Mouse (Mus musculus) lung, postnatal 14 days (tissue): ENCODE data around the gene Stom.
A peak's percentile ranks its signal among the peaks of the same experiment; 100 is the strongest.

ENCODE experiments used
- DNase-seq: peaks from one replicate; pipeline ENCODE4 v3.0.0; 2021

Stom gene

GRCm38 (mm10) chr2:35336388-35337280 lies at the start of gene Stom:
Gene Stom, minus strand, starts transcription at chr2:35336976.
- peak; percentile 100 for DNase-seq

DNA sequence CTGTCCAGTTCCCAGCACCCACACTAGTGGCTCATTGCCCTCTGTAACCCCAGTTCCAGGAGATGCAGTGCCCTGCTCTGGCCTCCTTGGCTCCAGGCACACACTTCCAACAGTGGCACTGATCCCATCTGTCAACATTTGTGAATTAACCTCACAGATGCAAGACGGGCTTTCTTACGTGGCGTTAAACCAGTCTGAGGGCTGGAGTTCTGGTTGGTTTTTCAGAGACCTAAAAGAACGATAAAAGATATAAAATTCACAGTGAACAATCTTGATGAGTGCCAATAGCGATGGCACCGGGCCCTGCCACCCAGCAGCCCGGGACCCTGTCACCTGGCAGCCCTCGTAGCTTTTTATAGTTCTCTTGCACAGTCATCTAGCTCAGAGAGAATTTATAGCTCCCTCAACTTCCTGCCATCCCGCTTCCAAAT lies 48.7 kb upstream of the Stom start:
- no peak for DNase-seq

- no peak for DNase-seq
Observed at GRCm38 (mm10) chr2:35379306-35379705, 42.5 kb upstream of the Stom start.

DNA sequence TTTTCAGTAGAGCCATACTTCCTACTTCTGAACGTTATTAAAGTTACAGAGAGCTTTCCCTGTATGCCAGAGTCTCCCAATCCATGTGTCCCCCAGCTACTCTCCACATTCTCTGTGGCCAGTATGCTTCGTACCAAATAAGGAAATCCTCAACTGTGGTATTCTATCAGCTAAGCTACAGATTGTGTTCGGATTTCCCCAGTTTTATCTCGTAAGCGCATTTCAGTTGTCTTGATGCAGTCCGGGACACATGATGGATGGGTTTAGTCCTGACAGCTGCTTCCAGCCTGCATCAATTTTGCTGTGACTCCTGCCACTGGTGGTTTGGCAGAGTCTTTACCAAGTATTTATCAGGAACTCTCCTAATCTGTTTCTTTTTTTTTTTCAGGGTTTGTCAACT lies 40.8 kb upstream of the Stom start:
- DNase-seq, result no peak

DNA sequence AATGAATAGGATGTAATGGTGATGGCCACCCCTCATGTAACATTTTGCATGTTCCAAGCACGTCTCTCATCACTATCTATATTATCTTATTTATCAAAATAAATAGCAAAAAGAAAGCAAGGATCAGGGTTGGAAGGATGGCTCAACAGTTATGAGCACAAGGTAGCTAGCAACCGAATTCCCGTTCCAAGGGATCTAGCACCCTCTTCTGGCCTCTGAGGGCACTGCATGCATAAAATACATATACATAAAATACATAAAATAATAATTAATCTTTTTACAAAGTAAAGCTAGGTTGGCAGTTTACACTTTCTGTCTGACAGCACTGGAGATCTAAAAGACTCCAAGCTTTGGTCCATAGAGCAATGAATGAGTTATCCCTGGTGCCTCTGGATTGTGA lies 36.2 kb upstream of the Stom start:
- peak; percentile 49 for DNase-seq

DNA sequence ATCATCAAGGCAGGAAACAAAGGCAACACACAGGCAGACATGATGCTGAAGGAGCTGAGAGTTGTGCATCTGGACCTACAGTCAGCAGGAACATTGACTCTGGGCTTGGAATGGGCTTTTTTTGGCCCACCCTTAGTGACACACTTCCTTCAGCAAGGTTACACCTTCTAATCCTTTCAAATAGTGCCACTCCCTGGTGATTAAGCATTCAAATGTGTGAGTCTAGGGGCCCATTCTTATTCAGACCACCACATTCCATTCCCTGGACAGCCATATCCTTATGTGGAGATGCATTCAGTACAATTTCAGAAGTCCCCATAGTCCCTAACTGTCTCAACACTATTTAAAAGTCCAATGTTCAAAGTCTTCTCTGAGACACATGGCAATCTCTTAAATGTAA lies 33.9 kb upstream of the Stom start:
- no peak for DNase-seq

- DNase-seq, result no peak
Observed at GRCm38 (mm10) chr2:35367629-35368028, 30.9 kb upstream of the Stom start, which contains the start of gene 4930568D16Rik. Gene 4930568D16Rik, minus strand, starts transcription at chr2:35367729.

GRCm38 (mm10) chr2:35349184-35349583 lies 12.4 kb upstream of the Stom start:
- DNase-seq, result no peak

- no peak for DNase-seq
Observed at GRCm38 (mm10) chr2:35345984-35346383, 9.2 kb upstream of the Stom start.

DNA sequence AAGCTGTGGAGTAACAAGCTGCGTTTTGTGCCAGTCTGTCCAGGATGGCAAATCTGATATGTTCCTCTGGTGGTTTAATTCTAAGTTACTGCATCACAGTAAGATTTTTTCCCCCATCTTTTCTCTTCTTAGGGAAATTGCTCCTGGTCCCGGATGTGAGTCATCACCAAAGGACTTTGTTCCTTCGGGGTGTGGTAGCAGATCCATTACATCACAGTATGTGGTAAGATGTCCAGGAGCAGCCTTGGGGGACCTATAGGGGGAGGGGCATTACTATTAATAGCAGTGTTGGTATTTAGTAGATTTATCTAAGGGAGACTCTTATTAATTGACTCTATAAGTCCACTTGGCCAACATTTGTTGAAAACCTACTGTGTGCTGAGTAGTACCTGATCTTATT lies 5.8 kb upstream of the Stom start:
- DNase-seq, result no peak

DNA sequence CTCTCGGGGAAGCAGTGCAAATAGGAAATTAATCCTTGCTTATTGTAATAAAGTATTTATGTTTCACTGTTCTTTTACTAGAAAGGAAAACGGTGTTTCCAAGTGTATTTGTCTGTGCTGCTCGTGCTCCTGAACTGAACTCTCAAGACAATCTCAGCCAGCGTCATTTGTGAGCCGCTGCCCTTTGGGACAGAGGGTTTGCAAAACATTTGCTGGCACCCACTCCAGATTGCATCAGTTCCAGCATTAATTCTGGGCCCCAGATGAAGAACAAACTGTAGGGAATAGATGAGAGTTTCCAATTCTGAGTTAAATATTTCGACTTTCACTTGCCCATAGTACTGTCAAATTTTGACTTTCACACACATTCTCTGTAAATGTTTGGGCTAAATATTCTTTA lies 1.9 kb upstream of the Stom start:
- DNase-seq, result peak; percentile 74

GRCm38 (mm10) chr2:35338036-35338435 lies 1.3 kb upstream of the Stom start:
- DNase-seq, result no peak

DNA sequence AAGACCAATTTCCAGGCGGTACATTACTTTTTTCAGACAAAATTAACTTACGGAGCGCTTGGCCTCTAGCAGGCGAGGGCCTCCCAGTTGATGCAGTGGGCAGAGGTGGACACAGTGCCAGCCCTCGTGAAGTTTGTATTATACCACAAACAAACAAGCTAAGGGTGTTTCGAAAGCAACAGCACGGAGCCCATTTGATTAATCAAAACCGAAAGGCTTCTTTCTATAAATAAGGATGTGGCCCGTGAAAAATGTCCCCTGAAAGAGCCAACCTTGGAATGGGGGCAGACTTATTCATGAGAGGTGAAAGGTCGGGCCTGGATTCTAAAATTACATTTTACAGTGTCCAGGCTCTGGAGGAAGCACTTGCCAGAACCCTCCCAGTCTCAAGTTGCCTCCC lies 643 bp upstream of the Stom start:
- peak; percentile 41 for DNase-seq

GRCm38 (mm10) chr2:35335620-35336019 lies 1.2 kb downstream of the Stom start:
- DNase-seq, result no peak

- no peak for DNase-seq
Observed at GRCm38 (mm10) chr2:35333670-35334069, 3.1 kb downstream of the Stom start.

GRCm38 (mm10) chr2:35331205-35331604 lies 5.6 kb downstream of the Stom start:
- no peak for DNase-seq

- DNase-seq, result no peak
Observed at GRCm38 (mm10) chr2:35329061-35329460, 7.7 kb downstream of the Stom start.

DNA sequence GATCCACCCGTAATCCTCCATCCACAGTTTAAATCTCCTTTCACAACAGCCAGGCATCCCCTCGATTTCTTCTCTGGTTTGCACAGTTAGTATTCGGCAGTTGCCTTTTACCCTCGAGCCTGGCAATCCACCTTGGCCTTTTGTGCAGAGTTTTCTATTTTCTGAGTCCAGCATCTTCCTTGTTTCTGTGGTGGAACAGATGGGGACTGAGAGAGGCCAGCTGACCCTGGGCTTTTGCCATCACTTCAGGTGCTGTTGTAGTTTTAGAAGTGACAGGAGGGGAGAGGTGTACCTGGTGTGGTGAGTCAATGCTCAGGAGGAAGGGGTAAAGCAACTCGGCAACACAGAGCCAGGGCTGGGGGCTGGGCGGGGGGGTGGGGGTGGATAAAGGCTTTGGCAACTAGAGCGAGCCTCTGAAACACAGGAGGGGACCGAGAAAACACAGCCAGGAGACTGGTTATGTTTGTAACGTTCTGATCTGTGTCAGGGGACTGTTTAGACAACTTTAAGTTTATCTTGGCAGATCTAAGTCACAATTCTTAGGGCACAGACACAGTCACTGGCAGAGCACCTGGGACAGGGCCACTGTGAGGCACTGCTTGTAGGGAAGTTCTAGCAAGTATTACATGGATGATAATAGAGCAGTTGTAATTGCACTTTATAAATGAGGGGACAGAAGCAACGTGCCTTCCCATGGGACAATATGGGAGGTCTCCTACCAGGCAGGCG lies 8.5 kb downstream of the Stom start:
- no peak for DNase-seq

GRCm38 (mm10) chr2:35327583-35327982 lies 9.2 kb downstream of the Stom start:
- DNase-seq, result no peak

DNA sequence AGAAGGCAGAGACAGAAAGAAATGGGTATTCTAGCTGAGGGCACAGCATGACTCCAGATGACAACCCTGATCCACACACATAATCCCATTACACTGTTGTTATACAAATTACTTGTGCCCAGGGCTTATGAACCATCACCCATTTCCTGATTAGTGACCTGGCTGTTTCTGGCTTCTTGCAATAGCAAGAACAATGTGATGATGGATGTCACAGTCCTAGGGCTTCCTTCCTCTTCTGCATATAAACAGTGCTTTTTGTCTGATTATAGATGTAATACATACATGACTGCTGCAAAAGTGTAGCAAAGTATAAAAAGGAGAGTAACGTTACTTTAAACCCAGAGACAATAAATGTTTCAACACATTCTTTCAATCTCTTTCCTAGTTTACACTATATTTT lies 9.8 kb downstream of the Stom start:
- no peak for DNase-seq

DNA sequence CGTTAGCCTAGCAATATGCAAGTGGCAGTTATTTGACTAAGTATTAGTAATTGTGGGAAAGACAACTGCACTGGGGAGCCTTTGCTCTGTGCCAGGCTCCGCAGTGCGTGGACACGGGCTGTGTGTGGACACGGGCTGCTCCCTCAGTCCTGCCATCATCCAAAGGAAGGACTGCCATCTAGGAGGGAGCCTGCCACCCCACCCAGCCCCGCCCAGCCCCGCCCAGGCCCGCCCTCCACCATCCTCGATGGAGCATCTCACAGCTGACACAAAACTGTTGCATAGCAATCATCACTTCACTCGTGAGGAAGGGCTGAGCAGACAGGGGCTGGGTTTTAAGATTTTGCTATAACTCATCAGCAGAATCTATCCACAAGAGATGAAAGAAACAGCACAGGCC lies 10.8 kb downstream of the Stom start:
- no peak for DNase-seq

GRCm38 (mm10) chr2:35322404-35323164 lies 14.2 kb downstream of the Stom start:
- DNase-seq, result peak; percentile 68

GRCm38 (mm10) chr2:35320399-35320798 lies 16.4 kb downstream of the Stom start:
- no peak for DNase-seq
